Mouse (Mus musculus) adrenal gland, adult 8-10 months (tissue): ENCODE data around the gene Rab31. TPM values are rescaled to one million over a fixed set of nuclear protein-coding genes. Genes with fewer than 3 reads are reported as not detected.

Experiments
- DNase-seq: peaks from one replicate; pipeline ENCODE4 v3.0.0; 2022
- total RNA-seq, 4 experiments: library from RNA; stranded (reverse); gene quantifications; 2 replicates each; pipeline ENCODE4 v1.2.4; 2022

The Rab31 gene
- total RNA-seq, 4 experiments from 2014 or later = 42.4 to 60.1 (median 50.4) TPM

DNA sequence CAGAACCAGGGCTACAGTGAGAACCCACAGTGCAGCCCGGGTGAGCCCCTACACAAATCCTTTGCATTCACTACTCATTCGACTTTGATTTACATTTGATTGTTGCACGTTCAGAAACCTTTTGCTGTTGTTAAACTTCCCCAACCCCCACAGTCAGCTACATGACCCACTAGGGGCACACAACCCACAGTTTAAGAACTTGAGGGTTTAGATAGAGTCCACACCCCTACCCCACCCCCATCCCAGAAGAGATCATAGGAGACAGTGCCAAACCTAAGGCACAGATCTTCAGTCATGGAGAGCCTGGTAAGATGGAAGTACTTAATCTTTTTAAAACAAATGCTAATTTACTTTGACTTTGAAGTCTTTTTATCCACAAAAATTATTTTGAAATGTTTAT is 156.9 kb downstream of the Rab31 start:
- no peak for DNase-seq

- no peak for DNase-seq
Measured at GRCm38 (mm10) chr17:65614431-65614830, 158.1 kb downstream of the Rab31 start.

DNA sequence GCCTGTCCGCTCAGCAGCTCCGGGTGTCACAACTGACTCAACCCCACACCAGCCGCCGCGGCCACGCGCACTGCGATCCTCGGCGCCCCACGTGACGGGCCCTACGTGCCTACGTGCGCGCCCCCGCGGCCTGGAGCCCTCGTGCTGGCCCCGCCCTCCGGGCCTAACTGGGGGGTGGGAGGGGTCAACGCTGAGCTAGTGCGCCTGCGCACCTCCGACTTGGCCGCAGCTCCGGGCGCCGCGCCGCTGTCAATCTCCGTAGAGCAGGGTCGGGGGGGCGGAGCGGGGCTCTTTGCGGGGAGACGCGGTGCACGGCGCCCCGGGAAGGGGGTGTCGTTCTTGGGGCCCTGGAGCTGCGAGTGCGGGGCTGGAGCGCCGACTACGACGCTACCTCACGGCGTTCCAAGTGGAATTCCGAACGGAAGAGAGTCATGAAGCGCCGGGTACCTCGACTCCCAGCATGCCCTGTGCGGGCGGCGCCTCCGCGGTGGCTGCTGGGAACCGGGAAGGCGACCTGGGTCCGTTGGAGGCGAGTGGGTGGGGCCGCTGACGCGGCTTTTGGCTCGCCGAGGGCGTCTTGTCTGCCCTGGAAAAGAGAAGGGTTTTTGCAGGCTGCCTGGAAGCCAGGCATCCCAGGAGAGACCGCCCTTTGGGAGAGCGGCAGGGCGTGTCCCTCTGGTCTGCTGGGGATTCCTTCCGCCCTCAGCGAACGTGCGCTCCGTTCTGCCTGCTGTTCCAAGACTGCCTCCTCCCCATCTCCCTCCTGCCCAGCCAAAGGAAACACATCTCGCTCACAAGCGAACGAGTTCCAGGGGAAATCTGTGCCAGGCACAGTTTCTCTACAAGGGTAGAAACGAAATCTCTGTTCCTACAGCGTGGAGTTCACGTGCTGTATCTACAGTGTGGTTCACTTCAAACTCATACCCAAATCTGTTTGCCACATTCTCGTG is 158.8 kb downstream of the Rab31 start, which contains the start of gene Vapa:
Gene Vapa, minus strand, starts transcription at position 93 of the 950 bp plus-strand sequence.
- DNase-seq = peak; percentile 98

DNA sequence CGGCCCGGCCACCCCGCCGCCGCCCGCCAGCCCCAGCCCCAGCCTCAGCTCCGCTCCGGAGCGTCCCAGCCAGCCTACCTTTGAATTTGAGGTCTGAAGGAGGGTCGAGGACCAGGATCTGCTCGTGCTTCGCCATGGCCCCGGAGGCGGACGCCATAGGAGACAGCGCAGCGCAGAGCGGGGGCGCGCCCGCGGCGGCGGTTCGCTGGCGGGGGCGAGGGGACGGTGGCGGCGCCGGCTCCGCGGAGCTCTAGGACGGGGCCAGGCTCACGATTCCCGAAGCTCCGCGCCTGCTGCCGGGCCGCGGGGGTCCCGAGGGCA is 159.4 kb downstream of the Rab31 start:
- DNase-seq = no peak

DNA sequence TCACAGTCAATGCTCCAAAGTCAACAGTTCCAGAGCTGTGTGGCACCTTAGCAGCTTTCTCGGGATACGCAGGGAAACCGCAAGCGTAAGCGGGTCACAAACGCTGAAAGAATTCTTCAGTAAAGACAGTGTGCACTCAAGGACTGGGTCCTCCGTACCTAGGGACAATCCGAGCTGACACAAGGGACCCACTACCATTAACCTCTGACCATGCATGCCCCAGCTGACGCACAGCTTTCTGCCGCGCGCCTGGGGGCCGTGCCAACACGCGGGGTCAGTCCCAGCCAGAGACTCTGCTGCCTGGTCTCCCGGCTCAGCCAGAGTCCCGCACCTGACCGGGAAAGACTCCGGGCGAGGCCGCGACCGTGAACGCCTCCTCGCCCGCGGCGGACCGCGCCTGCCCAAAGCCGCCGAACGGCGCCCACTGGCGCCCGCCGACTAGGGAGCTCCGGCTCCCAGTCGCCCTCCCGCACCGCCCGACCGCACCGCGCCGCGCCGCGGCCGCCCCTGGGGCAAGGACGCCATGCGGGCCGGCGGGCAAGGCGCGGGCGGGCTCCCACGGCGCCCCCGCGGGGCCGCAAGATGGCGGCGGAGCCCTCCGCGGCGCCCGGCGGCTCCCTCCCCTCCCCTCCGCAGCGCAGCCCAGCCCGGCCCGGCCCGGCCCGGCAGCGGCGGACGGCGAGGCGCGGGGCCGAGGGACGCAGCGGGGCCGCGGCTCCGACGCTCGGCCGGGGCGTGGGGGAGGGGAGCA is 160.0 kb downstream of the Rab31 start:
- DNase-seq = peak; percentile 52

GRCm38 (mm10) chr17:65611721-65612120 is 160.8 kb downstream of the Rab31 start:
- no peak for DNase-seq

DNA sequence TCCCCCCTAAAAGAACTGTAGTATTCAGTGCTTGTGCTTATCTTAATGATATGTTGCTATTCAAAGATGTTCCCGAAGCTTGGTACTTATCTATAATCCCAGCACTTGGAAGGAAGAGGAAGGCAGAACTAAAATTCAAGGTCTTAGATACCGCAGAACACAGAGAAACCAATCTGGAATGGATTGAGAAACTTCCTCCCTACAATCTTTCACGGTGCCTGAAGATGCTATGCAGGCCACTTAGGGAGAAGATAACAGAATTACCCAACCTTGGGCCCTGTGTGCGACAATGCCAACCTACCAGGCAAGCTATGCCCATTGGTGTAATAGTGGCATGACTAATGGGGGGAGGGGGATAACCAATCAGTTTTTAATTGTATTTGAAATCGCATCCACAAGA is 163.8 kb downstream of the Rab31 start:
- no peak for DNase-seq

DNA sequence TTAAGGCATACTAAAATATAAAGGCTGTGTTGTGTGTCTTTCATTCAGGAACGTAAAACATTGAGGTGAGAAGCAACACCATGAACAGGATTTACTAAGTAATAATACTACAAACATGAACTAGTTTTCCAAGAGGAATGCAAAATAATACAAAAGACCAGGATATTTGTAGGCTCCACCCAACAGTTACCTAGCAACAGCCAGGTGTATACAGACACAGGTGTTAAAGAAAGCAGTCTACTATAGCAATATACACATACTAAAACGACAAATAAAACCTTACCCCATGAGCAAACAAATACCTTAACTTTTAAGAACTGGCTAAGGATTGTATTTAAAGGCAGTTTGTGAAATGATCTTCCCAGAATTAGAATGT is 164.3 kb downstream of the Rab31 start:
- DNase-seq = no peak

DNA sequence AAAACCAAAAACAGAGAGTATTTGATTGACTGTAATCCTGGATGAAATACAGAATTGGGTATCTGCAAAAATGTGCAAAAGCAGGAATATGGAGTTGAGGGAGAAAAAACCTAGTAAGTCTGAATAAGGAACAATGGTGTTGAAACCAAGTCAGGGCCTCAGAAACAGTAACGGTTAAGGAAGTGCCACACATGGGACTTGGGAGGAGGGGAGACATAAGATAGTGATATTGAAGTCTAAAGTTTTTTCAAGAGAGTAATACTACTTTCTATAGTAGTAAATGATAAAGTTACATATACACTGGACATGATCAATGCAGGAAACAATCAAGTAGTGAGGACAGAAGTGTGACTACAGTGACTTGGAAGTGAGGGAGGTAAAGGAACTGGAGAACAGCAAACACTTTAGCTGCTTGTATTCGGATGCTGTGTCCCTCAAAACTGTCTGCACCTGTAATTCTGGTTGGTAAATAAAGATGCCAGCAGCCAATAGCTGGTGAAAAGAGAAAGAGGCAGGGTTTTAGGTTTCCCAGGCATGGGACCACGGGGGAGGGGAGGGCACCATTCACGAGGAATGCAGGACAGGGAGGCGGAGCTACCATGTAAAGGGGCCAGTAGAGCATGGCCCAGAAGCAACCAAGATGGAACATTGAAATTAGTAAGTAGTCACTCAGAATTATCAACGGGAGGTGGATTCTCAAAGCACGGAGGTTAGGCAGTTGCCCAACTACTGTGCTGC is 164.8 kb downstream of the Rab31 start:
- DNase-seq = no peak

DNA sequence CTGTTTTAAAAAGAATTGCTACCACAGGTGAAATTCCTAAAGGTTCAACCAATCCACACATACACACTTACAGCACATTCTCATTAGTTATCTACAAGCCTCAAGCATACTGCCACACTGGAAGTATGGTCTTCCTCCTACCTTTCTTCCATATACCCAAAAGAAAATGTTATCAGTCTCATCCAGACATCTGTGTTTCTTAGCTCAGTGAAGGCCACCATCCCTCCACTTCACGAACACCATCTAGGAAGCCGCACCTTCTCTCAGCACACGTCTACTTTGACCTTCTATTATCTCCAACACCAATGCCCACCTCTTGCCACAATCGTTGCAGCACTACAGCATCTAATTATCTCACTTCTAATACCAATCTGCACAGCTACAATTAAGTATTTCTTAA is 166.5 kb downstream of the Rab31 start:
- DNase-seq = no peak

DNA sequence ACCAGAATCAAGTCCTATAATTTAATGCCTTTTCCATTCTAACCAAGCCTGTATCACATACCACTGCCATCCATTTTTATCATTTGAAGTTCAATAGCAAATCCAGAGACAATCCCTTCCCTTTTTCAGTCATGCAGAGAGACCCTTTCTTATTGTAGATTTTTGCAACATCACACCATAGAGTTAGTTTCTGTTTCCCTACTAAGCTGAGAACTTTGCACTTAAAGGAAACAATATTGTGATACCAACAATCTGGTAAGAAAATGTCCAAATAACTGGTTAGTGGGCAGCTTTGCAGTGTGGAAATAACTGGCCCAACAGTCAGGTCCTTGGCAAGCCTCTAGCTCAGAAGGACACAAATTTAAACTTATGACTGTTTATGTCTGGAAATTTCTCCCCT is 167.7 kb downstream of the Rab31 start:
- DNase-seq = no peak

GRCm38 (mm10) chr17:65604315-65604714 is 168.2 kb downstream of the Rab31 start:
- DNase-seq = no peak

Other genes starting within 250 kb of the Rab31 start
- not detected for gene Tmem232, start 232.0 kb downstream of the Rab31 start, total RNA-seq
- 100 to 1,000 TPM; 108 to 165 (median 135) TPM for gene Vapa, start 159.2 kb downstream of the Rab31 start, total RNA-seq
- gene Txndc2, start 130.6 kb downstream of the Rab31 start, total RNA-seq = 10 to 100 TPM in 2 of 4 experiments, 1 to 10 TPM in 2; 9.2 to 45.4 (median 18.7) TPM
- gene Ppp4r1, start 9.8 kb upstream of the Rab31 start, total RNA-seq = 10 to 100 TPM; 61.5 to 75.7 (median 67.7) TPM
- 10 to 100 TPM; 59.3 to 64.9 (median 62.6) TPM for gene Ralbp1, start 113.0 kb upstream of the Rab31 start, total RNA-seq
- gene Twsg1, start 178.5 kb upstream of the Rab31 start, total RNA-seq = 100 to 1,000 TPM; 107 to 156 (median 129) TPM